Mouse (Mus musculus) macrophage (primary cell): ENCODE measurements around the gene Acadvl. TPM values are rescaled to one million over a fixed set of nuclear protein-coding genes. Genes with fewer than 3 reads are reported as not detected.

ENCODE experiments used
- H3K27ac ChIP-seq: fragments of 350-480 bp; formaldehyde crosslinking; 2 replicates; pipeline ENCODE4 v1.9.0; 2021
- H3K36me3 ChIP-seq: fragments of 350-480 bp; formaldehyde crosslinking; 2 replicates; pipeline ENCODE4 v1.9.0; 2021; ENCODE audit errors: inconsistent target
- H3K4me3 ChIP-seq: fragments of 350-480 bp; formaldehyde crosslinking; 2 replicates; pipeline ENCODE4 v1.9.0; 2021; ENCODE audit errors: inconsistent target
- H3K79me2 ChIP-seq: fragments of 350-480 bp; formaldehyde crosslinking; 2 replicates; pipeline ENCODE4 v1.9.0; 2021; ENCODE audit errors: inconsistent target
- WGBS: methylation state at CpG from one replicate; pipeline ENCODE4 v1.1.7; 2026; ENCODE audit warnings: inconsistent platforms; ENCODE audit not compliant: missing documents; 5-methylcytosine and 5-hydroxymethylcytosine counted together
- polyA plus RNA-seq: library from polyadenylated mRNA; stranded (reverse); fragments of 250-400 nt; gene quantifications from 3 replicates; pipeline ENCODE4 v1.2.4, GENCODE M21; 2018; ENCODE audit warnings: inconsistent platforms
- total RNA-seq, 78 experiments: library from RNA; depleted of rRNA; stranded (reverse); fragments of 250-400 nt; gene quantifications; 1 replicate in 9 of 78; 2 replicates in 24 of 78; 3 replicates in 43 of 78; 4 replicates in 2 of 78; pipeline ENCODE4 v1.2.4; 2018; ENCODE audit warnings: inconsistent platforms in 56 of 78

Acadvl gene
- total RNA-seq (2018; cell fraction: chromatin; rRNA removed), result 10 to 100 TPM; 20.7 to 93.3 (median 43.6) TPM
- 10 to 100 TPM; 23.4 to 38.3 (median 32.4) TPM for total RNA-seq (2018; cell fraction: cytosol; rRNA removed)
- total RNA-seq (2018; cell fraction: nucleus; rRNA removed), result 10 to 100 TPM; 11.5 to 41.3 (median 23.5) TPM
- 31.8 to 39.7 TPM (median 37.2 TPM) in 3 replicates for polyA plus RNA-seq

DNA sequence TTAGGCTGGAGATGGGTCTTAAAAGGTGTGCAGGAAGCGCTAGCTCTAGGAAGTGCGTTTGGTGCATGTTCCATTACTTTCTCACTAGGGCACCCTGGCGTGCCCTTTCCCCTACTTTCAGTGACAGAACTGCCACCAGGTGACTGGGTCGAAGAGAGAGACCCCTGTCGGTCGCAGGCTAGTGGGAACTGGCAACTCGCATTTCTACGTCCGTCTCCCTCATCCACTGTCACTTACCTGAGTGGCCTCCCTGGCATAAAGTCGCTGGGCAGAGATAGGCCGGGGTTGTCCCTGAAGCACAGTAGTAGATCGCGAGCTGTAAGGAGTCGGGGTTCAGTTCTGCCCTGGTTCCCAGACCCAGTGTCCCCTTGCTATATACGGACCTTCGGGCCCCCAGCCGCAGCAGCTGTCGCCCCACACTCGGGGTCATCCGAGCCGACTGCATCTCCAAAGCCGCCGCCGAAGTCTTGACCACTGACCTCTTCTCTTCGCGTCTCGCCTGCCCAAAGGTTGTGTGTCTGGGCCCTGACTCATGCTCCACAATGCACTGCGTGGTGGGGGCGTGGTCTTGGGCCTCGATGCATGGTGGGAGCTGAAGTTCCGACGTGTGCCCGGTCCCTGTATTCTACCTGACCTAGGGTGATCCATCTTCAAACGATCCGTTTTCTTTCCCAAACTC, at the start of gene Acadvl:
Gene Acadvl, minus strand, starts transcription at position 532 of the 679 bp plus-strand sequence.
- Histone ChIP-seq H3K79me2 (peaks cover 10% of the 10 kb centered on the region; the same call in 1 of the 2 replicates), H3K27ac (peak within 1 kb of the TSS; percentile 22; the same call in 1 of the 2 replicates), H3K4me3 (peak within 1 kb of the TSS; percentile 56), H3K36me3 (peaks cover 34% of the 10 kb centered on the region)
- under 1% methylated on average over 35 of the region's 35 CpGs for WGBS

DNA sequence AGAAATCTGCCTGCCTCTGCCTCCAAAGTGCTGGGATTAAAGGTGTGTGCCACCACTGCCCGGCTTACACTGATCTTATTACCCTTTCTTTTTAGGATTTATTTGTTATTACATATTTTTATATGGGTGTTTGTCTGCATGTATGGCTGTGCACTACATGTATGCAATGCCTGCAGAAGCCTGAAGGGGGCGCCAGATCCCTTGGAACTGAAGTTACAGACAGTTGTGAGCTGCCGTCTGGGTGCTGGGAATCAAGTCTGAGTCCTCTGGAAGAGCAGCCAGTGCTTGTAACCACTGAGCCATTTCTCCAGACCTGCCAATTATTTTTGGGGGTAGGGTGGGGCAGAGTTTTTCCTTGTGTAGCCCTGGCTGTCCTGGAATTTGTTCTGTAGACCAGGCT, 47.8 kb upstream of the Acadvl start:
- no peaks in the 10 kb centered on the region for H3K79me2 ChIP-seq
- 81% methylated on average over 3 of the region's 3 CpGs for WGBS
- no peaks in the 10 kb centered on the region for H3K36me3 ChIP-seq
- H3K27ac ChIP-seq, result no peak overlapping the region
- no peak overlapping the region for H3K4me3 ChIP-seq

DNA sequence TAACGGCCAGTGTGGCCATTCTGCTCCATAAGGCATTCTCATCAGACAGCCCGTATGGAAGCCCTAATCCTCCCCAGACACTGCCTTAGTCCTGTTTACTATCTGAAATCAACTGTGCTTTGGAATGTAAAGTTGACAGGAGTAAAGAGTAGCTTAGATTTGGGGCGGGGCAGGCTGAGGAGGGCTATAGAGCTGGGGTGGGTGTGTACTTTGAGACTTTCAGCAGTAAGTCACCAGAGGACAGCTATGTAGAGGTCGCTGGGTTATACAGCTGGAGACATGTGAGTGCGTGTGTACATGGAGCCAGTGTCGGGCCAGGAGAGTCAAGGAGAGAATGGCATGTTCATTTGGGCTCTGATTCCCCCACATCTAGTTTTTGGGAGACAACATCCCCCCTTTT, 44.7 kb upstream of the Acadvl start:
- no peaks in the 10 kb centered on the region for H3K79me2 ChIP-seq
- no peak overlapping the region for H3K4me3 ChIP-seq
- WGBS, result 93% methylated on average over 6 of the region's 6 CpGs
- no peak overlapping the region for H3K27ac ChIP-seq
- H3K36me3 ChIP-seq, result no peaks in the 10 kb centered on the region

DNA sequence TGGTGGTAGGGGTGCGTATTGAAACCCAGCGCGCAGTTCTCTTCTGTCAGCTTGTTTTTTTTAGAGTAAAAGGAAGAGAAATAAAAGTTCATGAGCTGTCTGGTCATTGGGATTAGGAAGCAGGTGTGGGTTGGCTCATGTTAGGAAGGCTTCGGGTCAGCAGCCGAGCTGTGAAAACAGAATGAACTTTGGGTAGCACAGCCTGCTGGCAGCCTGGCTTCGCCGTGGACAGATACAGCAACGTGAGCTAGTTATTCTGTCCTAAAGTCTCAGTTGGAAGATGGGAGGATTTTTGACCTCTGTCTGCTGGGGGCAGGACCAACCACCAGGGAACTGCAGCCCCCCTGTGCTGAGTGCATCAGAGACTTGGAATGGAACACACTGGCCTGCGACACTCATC, 42.6 kb upstream of the Acadvl start:
- no peaks in the 10 kb centered on the region for H3K79me2 ChIP-seq
- H3K27ac ChIP-seq, result no peak overlapping the region
- no peak overlapping the region for H3K4me3 ChIP-seq
- no peaks in the 10 kb centered on the region for H3K36me3 ChIP-seq
- 96% methylated on average over 7 of the region's 9 CpGs for WGBS

DNA sequence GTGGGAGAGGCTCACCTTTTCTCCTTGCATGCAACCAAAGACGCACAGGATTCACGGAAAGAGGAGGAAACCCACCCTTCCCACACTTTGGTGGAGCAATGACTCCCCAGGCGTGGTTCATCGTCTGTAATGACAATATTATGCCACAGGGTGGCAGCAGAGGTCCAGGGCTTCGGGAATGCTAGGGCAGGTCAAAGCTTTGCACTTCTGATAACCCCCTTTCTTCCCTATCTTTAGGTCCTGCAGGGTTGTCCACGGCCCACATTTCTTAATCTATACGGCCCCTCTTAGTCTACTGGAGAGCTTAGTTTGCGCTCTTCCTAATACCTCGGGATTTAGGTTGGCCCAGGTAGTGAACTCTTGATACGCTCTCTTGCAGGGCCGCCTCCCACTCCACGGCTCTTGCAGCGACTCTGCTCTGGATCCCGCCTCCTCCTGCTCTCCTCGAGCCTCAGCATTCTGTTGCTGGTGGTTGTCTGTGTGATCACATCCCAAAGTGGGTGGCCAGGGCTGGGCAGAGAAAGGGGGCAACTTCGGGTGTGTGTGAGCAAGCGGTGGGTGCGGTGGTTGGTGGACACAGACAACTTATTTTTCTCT, 40.5 kb upstream of the Acadvl start:
- H3K79me2 ChIP-seq, result no peaks in the 10 kb centered on the region
- 38% methylated on average over 18 of the region's 18 CpGs for WGBS
- H3K36me3 ChIP-seq, result no peaks in the 10 kb centered on the region
- H3K27ac ChIP-seq, result no peak overlapping the region
- no peak overlapping the region for H3K4me3 ChIP-seq

DNA sequence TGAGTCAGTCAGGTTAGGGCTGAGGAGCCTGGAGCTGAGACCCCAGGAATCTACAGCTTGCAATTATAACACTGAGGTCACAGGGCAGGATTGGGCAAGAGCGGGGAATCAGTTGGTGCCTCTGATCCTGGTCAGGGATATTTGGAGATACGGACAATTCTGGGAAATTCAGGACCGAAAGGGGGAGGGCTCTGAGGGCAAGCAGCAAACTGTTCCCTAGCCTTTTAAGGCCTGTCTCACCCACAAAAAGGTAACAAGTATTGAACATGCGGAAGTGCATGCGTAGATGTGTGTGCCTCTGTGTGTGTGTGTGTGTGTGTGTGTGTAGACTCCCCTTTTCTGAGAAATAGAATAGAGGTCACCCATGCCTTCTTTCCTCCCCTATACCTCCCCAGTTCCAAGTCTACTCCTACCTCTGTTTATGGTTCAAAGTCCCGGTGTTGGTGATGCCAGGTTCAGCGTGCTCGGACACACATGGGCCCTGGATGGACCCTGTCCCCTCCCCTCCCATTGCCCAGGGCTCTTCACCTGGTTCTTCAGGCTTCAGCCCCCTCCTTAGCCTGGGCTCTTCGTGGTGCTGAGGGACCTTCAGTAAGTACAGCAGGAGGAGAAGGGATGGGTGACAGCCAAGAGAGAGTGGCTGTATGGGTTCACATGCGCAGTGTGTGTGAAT, 38.8 kb upstream of the Acadvl start, which contains the start of gene Asgr1:
Gene Asgr1, plus strand, starts transcription at position 188 of the 673 bp plus-strand sequence.
- no peak within 1 kb of the TSS for H3K27ac ChIP-seq
- H3K79me2 ChIP-seq, result no peaks in the 10 kb centered on the region
- 95% methylated on average over 7 of the region's 10 CpGs for WGBS
- no peaks in the 10 kb centered on the region for H3K36me3 ChIP-seq
- H3K4me3 ChIP-seq, result no peak within 1 kb of the TSS

DNA sequence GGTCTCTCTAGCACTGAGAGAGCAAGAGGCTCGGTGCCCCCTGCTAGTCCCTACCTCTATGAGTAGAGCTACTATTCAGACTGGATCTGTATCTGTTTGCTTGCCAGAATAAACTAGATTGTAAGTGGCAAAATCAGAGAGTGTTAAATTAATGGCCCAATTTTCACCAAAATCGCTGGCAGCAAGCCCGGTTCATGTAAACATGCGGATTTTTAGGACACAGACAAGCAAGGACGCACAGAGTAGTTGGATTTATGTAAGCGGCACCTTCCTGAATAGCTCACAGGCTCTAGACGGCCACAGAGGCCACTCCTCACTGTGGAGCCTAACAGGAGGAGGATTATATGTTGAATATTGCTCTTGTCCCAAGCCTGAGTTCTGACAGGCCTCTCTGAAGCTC, 37.9 kb upstream of the Acadvl start:
- no peaks in the 10 kb centered on the region for H3K36me3 ChIP-seq
- 88% methylated on average over 7 of the region's 7 CpGs for WGBS
- no peaks in the 10 kb centered on the region for H3K79me2 ChIP-seq
- H3K27ac ChIP-seq, result no peak overlapping the region
- no peak overlapping the region for H3K4me3 ChIP-seq

DNA sequence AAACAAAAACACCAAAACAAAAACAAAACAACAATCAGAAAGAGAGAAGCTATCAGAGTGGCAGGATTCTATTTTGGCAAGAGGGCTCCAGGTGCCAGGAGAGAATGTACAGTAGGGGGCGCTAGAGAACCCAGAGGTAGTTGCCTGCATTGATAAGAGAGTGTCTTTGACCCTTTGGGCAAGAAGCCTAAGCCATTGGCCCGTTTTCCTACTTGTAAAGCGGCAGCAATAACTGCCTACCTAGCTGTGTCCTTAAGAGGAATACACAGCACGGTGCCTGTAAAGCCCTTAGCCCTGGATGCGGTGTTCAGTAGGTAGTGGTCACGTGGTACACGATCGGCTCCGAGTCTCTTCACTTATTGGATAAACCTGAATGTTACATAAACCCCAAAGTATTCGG, 34.6 kb upstream of the Acadvl start:
- H3K4me3 ChIP-seq, result no peak overlapping the region
- no peaks in the 10 kb centered on the region for H3K36me3 ChIP-seq
- 68% methylated on average over 10 of the region's 10 CpGs for WGBS
- H3K79me2 ChIP-seq, result no peaks in the 10 kb centered on the region
- H3K27ac ChIP-seq, result no peak overlapping the region

DNA sequence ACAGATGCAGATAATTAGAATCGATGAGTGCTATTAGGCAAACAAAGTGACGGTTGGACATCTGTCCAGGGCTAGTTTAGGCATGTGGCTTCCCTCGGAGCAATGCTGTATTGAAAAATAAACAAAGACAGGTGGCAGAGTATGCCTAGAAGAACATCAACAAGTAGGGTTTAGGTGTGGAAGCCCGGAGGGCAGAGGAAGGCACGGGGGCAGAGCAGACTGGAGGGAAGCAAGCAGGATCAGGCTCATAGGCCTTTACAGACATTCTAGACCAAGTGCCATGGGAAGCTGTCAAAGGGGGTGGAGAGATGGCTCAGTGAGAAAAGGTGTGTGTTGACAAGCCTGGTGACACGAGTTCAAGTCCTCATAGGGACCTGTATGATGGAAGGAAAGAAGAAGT, 34.2 kb upstream of the Acadvl start:
- no peak overlapping the region for H3K4me3 ChIP-seq
- no peaks in the 10 kb centered on the region for H3K79me2 ChIP-seq
- H3K27ac ChIP-seq, result no peak overlapping the region
- 70% methylated on average over 6 of the region's 6 CpGs for WGBS
- H3K36me3 ChIP-seq, result no peaks in the 10 kb centered on the region

DNA sequence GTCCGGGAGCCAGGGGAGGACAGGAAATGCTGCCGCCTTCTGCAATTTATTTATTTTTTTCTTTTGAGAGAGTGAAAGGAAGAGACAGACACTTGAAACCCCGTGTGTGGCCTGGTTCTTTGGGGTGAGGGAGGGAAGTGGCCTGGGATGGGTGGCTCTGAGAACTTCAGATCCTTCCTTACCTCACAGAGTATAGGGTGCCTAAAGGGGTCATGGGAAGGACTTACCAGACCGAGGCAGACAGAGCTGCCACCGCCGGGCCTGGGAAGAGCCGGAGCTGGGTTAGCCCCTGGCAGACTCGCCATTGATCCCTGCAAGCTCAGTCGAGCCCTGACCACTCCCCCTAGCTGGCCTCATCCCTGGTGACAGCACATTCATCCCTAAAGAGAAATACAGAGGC, 30.2 kb upstream of the Acadvl start:
- Histone ChIP-seq H3K4me3 (no peak overlapping the region), H3K36me3 (no peaks in the 10 kb centered on the region), H3K27ac (no peak overlapping the region), H3K79me2 (no peaks in the 10 kb centered on the region)
- 81% methylated on average over 9 of the region's 9 CpGs for WGBS

DNA sequence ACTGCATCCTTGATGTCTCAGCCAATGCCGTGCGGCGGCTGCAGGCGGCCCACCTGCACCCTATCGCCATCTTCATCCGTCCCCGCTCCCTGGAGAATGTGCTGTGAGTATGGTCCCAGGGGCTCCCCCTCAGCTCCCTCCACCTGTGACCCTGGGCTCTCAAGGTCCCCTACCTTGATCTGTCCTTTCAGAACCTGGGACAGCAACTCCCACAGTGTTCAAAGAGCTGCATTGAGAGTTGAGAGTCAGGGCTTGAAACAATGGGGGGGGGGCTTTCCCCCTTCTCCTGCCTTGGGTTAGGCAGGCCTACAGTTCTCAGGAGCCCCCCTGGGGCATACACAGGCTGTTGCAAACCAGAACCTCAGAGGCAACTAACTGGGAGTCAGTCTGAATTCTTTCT, 28.5 kb upstream of the Acadvl start:
- Histone ChIP-seq H3K79me2 (no peaks in the 10 kb centered on the region), H3K27ac (no peak overlapping the region), H3K36me3 (no peaks in the 10 kb centered on the region), H3K4me3 (no peak overlapping the region)
- WGBS, result 98% methylated on average over 7 of the region's 7 CpGs

DNA sequence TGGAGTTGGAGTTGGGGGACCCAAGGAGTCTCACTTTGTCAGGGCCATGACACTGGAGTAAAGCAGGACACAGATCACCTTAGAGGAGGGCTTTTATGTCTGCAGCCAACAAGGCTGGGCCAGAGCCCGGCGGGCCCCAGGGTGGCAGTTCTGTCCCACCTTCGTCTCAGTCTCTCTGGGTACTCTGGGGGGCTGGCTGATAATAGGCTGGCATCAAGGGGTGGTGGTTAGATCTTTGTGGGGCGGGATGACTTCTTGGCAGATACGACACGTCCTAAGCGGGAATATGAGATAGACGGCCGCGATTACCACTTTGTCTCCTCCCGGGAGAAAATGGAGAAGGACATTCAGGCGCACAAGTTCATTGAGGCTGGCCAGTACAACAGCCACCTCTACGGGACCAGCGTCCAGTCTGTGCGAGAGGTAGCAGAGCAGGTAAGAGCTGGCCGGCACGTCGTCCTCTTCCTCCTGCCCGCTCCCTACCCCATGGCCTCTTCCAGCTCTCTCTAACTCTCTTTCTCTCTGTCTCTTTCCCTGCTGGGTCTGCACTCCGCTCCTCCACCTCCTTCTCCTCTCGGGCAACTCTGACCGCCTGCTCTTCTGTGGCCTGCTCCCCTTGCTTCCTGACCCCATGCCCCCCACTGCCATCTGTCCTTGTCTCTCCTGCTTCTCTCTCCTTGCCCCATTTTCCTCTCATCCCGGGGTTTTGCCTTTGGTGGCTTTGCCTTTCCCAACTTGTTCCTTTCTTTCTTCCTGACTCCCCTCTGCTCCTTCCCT, 27.3 kb upstream of the Acadvl start:
- 95% methylated on average over 19 of the region's 23 CpGs for WGBS
- Histone ChIP-seq H3K27ac (no peak overlapping the region), H3K4me3 (no peak overlapping the region), H3K36me3 (no peaks in the 10 kb centered on the region), H3K79me2 (no peaks in the 10 kb centered on the region)

DNA sequence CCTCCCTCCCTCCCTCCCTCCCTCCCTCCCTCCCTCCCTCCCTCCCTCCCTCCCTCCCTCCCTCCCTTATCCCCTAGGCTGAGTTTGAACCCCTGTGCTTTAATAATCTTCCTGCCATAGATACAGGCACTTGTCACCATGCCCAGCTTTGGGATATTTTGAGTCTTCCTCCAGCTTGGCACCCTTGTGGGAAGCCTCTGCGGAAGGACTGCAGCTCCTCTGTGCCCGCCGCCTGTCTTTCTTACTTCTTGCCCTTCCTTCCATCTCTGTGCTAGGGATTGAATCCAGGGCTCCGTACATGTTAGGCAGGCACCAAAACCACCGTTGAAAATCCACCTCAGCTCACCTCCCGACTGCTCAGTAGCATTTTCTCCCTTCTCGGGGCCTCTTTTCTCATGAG, 25.0 kb upstream of the Acadvl start:
- Histone ChIP-seq H3K4me3 (no peak overlapping the region), H3K36me3 (no peaks in the 10 kb centered on the region)
- WGBS, result 78% methylated on average over 7 of the region's 7 CpGs

DNA sequence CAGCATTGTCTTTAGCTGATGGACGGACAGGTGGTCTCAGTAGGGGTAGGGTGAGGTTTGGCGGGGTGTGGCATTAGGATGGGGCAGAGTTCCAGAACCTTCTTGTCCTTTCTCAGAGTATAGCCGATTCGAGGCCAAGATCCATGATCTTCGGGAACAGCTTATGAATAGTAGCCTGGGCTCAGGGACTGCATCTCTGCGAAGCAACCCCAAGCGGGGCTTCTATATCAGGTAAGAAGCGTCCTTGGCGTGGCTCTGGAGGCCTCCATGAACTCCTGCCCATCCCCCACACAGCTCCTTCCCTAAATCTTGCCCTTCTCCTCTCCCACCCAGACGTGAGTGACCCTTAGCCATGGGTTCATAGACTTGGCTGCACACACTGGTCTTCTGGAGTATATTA, 24.4 kb upstream of the Acadvl start:
- H3K36me3 ChIP-seq, result no peaks in the 10 kb centered on the region

More for the DNA sequence above, 25.0 kb upstream of the Acadvl start:
- no peak overlapping the region for H3K27ac ChIP-seq
- no peaks in the 10 kb centered on the region for H3K79me2 ChIP-seq

More for the DNA sequence above, 24.4 kb upstream of the Acadvl start:
- Histone ChIP-seq H3K79me2 (no peaks in the 10 kb centered on the region), H3K4me3 (no peak overlapping the region), H3K27ac (no peak overlapping the region)
- WGBS, result 91% methylated on average over 10 of the region's 10 CpGs
